Mouse (Mus musculus): Measurements from ENCODE around the gene Gm28102. TPM values are rescaled to one million over a fixed set of nuclear protein-coding genes. Genes with fewer than 3 reads are reported as not detected.

Gene Gm28102
- not detected in 2 replicates for polyA plus RNA-seq (2012; rRNA removed; ENCODE audit: low replicate concordance)

GRCm38 (mm10) chrY:88053015-88053414 is at the start of gene Gm28102:
Gene Gm28102, plus strand, starts transcription at chrY:88053315.

Measured in subcutaneous adipose tissue, adult 2 months (tissue).